Mouse (Mus musculus): ENCODE results near the gene Prpf18. TPM values are rescaled to one million over a fixed set of nuclear protein-coding genes. Genes with fewer than 3 reads are reported as not detected.

Gene Prpf18
- 37.9 to 43.9 TPM (median 40.5 TPM) in 4 replicates for total RNA-seq (2023; ENCODE audit: inconsistent age)

DNA sequence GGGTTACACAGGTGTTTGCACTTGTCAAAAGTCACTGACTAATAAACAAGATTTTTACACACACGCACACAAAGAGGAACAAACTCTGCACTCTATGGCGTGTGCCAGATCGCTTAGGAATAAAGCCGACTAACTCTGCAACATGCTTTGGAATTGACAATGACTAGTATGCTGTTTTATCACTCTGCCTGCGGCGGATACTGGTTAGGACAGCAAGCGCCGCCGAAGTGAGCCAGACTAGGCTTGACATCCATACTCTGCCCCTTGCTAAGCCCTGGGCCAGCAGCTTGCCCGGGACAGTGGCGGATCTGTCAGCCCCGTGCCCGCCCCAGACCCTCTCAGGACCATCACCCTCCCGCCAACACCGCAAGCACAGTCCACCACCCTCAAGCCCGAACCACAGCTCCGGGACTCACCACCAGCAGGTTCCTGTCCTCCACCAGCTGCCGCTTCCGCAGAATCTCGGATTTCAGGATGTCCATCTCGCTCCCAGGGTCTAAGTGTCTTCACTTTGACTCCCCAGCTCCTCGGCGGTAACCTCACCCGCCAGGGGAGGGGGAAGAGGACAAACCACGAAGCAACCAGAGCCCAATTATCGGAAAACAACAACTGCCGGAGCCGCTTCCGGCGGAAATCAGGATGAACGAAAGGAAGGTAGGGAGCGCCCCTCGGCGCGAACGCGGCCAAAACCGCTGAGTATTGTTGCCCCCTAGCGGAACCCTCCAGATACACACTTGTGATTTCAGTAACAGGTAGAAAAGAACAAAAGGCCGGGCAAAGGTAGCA, at the start of gene Prpf18:
Prpf18 (minus strand) TSS at position 614 of the 786 bp plus-strand sequence.

Other genes starting within 250 kb of the Prpf18 start
- not detected in 4 replicates for gene Bend7, start 65.7 kb upstream of the Prpf18 start, total RNA-seq (2023; ENCODE audit: inconsistent age)
- 21.3 to 28.2 TPM (median 24.0 TPM) in 4 replicates for gene Sephs1, start 229.5 kb upstream of the Prpf18 start, total RNA-seq (2023; ENCODE audit: inconsistent age)

Measured in B cell, adult (primary cell).